Mouse (Mus musculus): ENCODE data around the gene Derl2.

Gene Derl2

GRCm38 (mm10) chr11:70982030-70982429, 37.6 kb downstream of the Derl2 start:
- no peak for DNase-seq (ENCODE audit: low read depth, low spot score)

- DNase-seq (ENCODE audit: low read depth, low spot score): no peak
Observed at GRCm38 (mm10) chr11:70980751-70981510, 38.7 kb downstream of the Derl2 start.

GRCm38 (mm10) chr11:70980232-70980631, 39.4 kb downstream of the Derl2 start:
- DNase-seq (ENCODE audit: low read depth, low spot score): no peak

- DNase-seq (ENCODE audit: low read depth, low spot score): no peak
Observed at GRCm38 (mm10) chr11:70977293-70977692, 42.3 kb downstream of the Derl2 start.

- DNase-seq (ENCODE audit: low read depth, low spot score): peak; percentile 39
Observed at GRCm38 (mm10) chr11:70975193-70975592, 44.4 kb downstream of the Derl2 start.

GRCm38 (mm10) chr11:70973947-70974346, 45.7 kb downstream of the Derl2 start:
- no peak for DNase-seq (ENCODE audit: low read depth, low spot score)

- DNase-seq (ENCODE audit: low read depth, low spot score): no peak
Observed at GRCm38 (mm10) chr11:70972586-70972985, 47.1 kb downstream of the Derl2 start.

- DNase-seq (ENCODE audit: low read depth, low spot score): peak; percentile 47
Observed at GRCm38 (mm10) chr11:70970560-70971540, 48.8 kb downstream of the Derl2 start.

- DNase-seq (ENCODE audit: low read depth, low spot score): peak; percentile 98
Observed at GRCm38 (mm10) chr11:70969821-70970559, 49.7 kb downstream of the Derl2 start, which contains the start of the genes Nup88 and Rpain. TSS of gene Nup88 (minus strand) at chr11:70969973. TSS of gene Rpain (plus strand) at chr11:70970213.

GRCm38 (mm10) chr11:70969271-70969794, 50.3 kb downstream of the Derl2 start:
- no peak for DNase-seq (ENCODE audit: low read depth, low spot score)

- DNase-seq (ENCODE audit: low read depth, low spot score): no peak
Observed at GRCm38 (mm10) chr11:70964222-70964907, 55.3 kb downstream of the Derl2 start.

GRCm38 (mm10) chr11:70960786-70961554, 58.7 kb downstream of the Derl2 start:
- DNase-seq (ENCODE audit: low read depth, low spot score): peak; percentile 85

All from telencephalon, adult 2 months (tissue).